Comparison of ENCODE assay signal across 1 mouse cellular context in genomic region chr11:4865645-4866251, GRCm38 (mm10).
TF ChIP-seq lines count a peak whose summit lies in the region.

No protein-coding gene starts in this region.

TF ChIP-seq in CH12.LX, 34 proteins besides CTCF, POLR2A, EP300 and RAD21 (continued from another document):
- TF ChIP-seq JUN (IDR thresholded peaks at IDR 0.05; ENCODE audit: insufficient read depth, low read depth, low read length), result no peak
- TF ChIP-seq ZKSCAN1 (IDR thresholded peaks at IDR 0.05; ENCODE audit: borderline replicate concordance, low read depth, low read length), result no peak
- 0 out of 2 replicates have a peak, but pooled peaks have one; percentile 72 for TF ChIP-seq E2F4 (IDR thresholded peaks at IDR 0.05; ENCODE audit: insufficient replicate concordance, low read depth, low read length)
- no peak for TF ChIP-seq GABPA (IDR thresholded peaks at IDR 0.05; ENCODE audit: insufficient replicate concordance, low read depth, low read length)
- TF ChIP-seq USF1 (IDR thresholded peaks at IDR 0.05; ENCODE audit: low read depth, low read length), result peak; percentile 2; the same call in 1 of the 2 replicates
- no peak for TF ChIP-seq POLR2AphosphoS2 (IDR thresholded peaks at IDR 0.05; ENCODE audit: low read depth, low read length)
- no peak for TF ChIP-seq ELF1 (IDR thresholded peaks at IDR 0.05; ENCODE audit: low read depth, low read length)
- no peak for TF ChIP-seq MEF2A (IDR thresholded peaks at IDR 0.05; ENCODE audit: borderline replicate concordance, low read depth, low read length)
- no peak for TF ChIP-seq TCF12 (IDR thresholded peaks at IDR 0.05; ENCODE audit: low read depth, low read length)
- peak; percentile 89 for TF ChIP-seq MYC (IDR thresholded peaks at IDR 0.05; ENCODE audit: low read depth, low read length)
- TF ChIP-seq NELFE (IDR thresholded peaks at IDR 0.05; ENCODE audit: low read depth, low read length), result peak; percentile 48; the same call in 1 of the 2 replicates
- no peak for TF ChIP-seq CHD1 (IDR thresholded peaks at IDR 0.05; ENCODE audit: low read depth, low read length)
- TF ChIP-seq SMC3 (IDR thresholded peaks at IDR 0.05; ENCODE audit: low read depth, low read length), result peak; percentile 95
- TF ChIP-seq USF2 (conservative IDR thresholded peaks at IDR 0.05; ENCODE audit: low read depth, low read length), result no peak
- TF ChIP-seq CHD2 (IDR thresholded peaks at IDR 0.05; ENCODE audit: low read length), result no peak
- no peak for TF ChIP-seq MAFK (IDR thresholded peaks at IDR 0.05; ENCODE audit: insufficient replicate concordance, low read length)
- no peak for TF ChIP-seq IRF4 (IDR thresholded peaks at IDR 0.05; ENCODE audit: low read depth, low read length)
- no peak for TF ChIP-seq ETS1 (conservative IDR thresholded peaks at IDR 0.05; ENCODE audit: low read depth, low read length)
- 0 out of 2 replicates have a peak, but pooled peaks have one; percentile 54 for TF ChIP-seq JUND (conservative IDR thresholded peaks at IDR 0.05; ENCODE audit: low read depth, low read length)
TF ChIP-seq in CH12.LX: peak in this region for 9.
